Mouse (Mus musculus) forebrain, embryonic 10.5 days (tissue): ENCODE results near the gene Parg. TPM values are rescaled to one million over a fixed set of nuclear protein-coding genes. Genes with fewer than 3 reads are reported as not detected.
"Not testable (repeated sequence)": the region's sequence is repeated elsewhere in the genome, so short reads cannot be mapped to it uniquely, and the experiment has no call there.

Source experiments
- DNase-seq: peaks from one replicate; pipeline ENCODE4 v3.0.0-alpha.2; 2017; ENCODE audit warnings: low spot score; ENCODE audit errors: extremely low spot score
- H3K27ac ChIP-seq: fragments of 300-500 bp; sonication (generic); 2 replicates; pipeline ENCODE4 v1.5.1; 2016; ENCODE audit warnings: mild to moderate bottlenecking
- H3K27me3 ChIP-seq: fragments of 300-500 bp; sonication (generic); 2 replicates; pipeline ENCODE4 v1.6.1; 2016; ENCODE audit warnings: mild to moderate bottlenecking; ENCODE audit not compliant: poor library complexity, severe bottlenecking
- H3K36me3 ChIP-seq: fragments of 300-500 bp; sonication (generic); replicated peaks from 2 replicates; pipeline ENCODE4 v1.6.1; 2016; ENCODE audit warnings: mild to moderate bottlenecking, moderate library complexity
- H3K4me1 ChIP-seq: fragments of 300-500 bp; sonication (generic); 2 replicates; pipeline ENCODE4 v1.6.1; 2016
- H3K4me3 ChIP-seq: fragments of 300-500 bp; sonication (generic); 2 replicates; pipeline ENCODE4 v1.5.1; 2016; ENCODE audit warnings: mild to moderate bottlenecking, moderate library complexity
- H3K9me3 ChIP-seq: fragments of 300-500 bp; sonication (generic); 2 replicates; pipeline ENCODE4 v1.6.1; 2016; ENCODE audit warnings: mild to moderate bottlenecking, moderate library complexity
- WGBS: fragments of 180-500 bp; shearing (Covaris S2); methylation state at CpG from one replicate; pipeline ENCODE4 v1.1.7; 2016; 5-methylcytosine and 5-hydroxymethylcytosine counted together
- polyA plus RNA-seq: library from polyadenylated mRNA; unstranded; fragments of >200 nt; fragmentation: Nextera tagmentation; extraction: Ambion mirVana; gene quantifications from 2 replicates; pipeline ENCODE4 v1.2.1, GENCODE M21; 2016

Parg gene
- polyA plus RNA-seq, 1 experiment from 2014 or later, result 45.2 TPM

DNA sequence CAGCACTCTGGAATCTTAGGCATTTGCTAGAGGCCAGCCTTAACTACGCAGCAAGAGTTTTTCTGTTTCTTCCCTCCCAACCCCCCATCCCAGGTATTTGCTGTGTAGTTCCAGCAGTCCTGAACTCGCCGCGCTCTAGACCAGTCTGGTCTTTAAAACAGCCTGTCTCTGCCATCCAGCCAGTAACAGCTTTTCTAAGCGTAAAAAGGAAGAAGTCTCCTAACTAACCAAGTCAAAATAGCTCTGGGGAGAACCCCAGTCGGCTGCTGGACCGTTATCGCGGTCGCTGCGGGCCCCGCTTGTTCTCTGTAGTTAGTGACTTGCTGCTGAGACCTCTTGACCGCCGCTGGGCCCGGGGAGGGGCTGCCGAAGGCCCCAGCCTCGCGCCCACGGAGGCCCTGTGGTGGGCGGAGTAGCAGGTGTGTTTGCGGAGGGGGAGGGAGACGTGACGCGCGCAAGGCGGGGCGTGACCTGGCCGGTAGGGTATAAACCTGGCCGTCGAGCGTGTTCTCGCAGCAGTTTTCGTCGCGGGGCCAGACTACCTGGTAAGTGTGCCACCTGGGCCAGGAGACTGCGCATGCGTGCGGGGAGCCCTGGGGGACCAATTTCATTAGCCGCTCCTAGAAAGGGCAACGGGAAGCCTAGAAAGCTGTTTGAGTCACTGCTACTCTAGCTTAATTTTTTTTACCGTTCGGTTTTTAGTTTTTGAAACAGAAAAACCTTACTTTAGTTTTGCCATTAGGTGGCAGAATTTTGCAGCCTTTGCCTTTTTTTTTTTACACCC, 36.3 kb upstream of the Parg start:
- Histone ChIP-seq H3K36me3 (no peaks in the 10 kb centered on the region), H3K9me3 (no peaks in the 10 kb centered on the region), H3K4me3 (peak overlapping the region; percentile 65), H3K27me3 (no peaks in the 10 kb centered on the region), H3K4me1 (peaks cover 35% of the 10 kb centered on the region), H3K27ac (peak overlapping the region; percentile 83)
- WGBS, result under 1% methylated on average over 42 of the region's 42 CpGs
- peak; percentile 74 for DNase-seq

DNA sequence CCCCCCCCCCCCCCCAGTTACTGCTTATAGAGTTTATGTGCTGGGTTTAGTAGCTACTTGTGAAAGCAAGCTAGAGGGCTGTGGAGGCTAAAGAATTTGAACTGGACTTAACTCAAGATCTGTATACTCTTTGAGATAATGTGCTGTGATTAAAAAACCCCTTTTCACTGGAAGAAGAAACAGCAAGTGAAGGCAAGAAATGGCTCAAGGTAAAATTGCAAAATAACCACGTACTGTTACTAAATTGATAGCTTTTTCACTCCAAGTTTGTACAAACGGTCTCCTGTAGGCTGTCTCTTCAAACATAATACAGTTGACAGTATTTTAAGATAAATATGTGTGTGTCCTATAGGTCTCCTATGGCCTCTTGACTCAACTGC, 35.7 kb upstream of the Parg start:
- H3K4me3 ChIP-seq, result peak overlapping the region; percentile 65

DNA sequence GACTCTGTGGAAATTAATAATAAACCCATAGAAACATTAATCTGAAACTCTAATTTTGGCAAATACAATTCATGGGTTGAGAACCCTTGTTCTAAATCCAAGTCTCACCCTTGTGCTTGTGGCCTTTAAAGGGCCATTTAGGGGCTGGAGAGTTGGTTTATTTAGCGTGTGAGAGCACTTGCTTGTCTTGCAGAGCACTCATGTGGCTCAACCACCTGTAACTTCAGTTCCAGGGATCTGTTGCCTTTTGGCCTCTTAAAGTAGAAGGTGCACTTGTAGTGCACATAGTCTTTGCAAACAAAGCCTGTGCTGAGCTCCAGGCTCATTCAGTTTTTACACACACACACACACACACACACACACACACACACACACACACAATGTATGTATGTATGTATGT, 34.9 kb upstream of the Parg start:
- H3K9me3 ChIP-seq, result no peaks in the 10 kb centered on the region
- H3K27me3 ChIP-seq, result no peaks in the 10 kb centered on the region
- DNase-seq, result no peak
- peaks cover 8% of the 10 kb centered on the region; the same call in 1 of the 2 replicates for H3K36me3 ChIP-seq
- H3K4me3 ChIP-seq, result peak overlapping the region; percentile 65; the same call in 1 of the 2 replicates
- 84% methylated on average over 1 of the region's 1 CpGs for WGBS
- no peak overlapping the region for H3K27ac ChIP-seq
- peaks cover 23% of the 10 kb centered on the region for H3K4me1 ChIP-seq

More for the DNA sequence above, 35.7 kb upstream of the Parg start:
- H3K27ac ChIP-seq, result no peak overlapping the region
- no peaks in the 10 kb centered on the region for H3K27me3 ChIP-seq
- 87% methylated on average over 2 of the region's 2 CpGs for WGBS
- peaks cover 29% of the 10 kb centered on the region for H3K4me1 ChIP-seq
- no peaks in the 10 kb centered on the region for H3K9me3 ChIP-seq
- H3K36me3 ChIP-seq, result peaks cover 3% of the 10 kb centered on the region; the same call in 1 of the 2 replicates
- DNase-seq, result no peak

GRCm38 (mm10) chr14:32167326-32167725, 34.4 kb upstream of the Parg start:
- Histone ChIP-seq H3K27me3 (no peaks in the 10 kb centered on the region), H3K9me3 (no peaks in the 10 kb centered on the region), H3K36me3 (peaks cover 11% of the 10 kb centered on the region), H3K4me3 (no peak overlapping the region), H3K27ac (no peak overlapping the region), H3K4me1 (peaks cover 23% of the 10 kb centered on the region)
- WGBS, result 93% methylated on average over 5 of the region's 5 CpGs
- no peak for DNase-seq

DNA sequence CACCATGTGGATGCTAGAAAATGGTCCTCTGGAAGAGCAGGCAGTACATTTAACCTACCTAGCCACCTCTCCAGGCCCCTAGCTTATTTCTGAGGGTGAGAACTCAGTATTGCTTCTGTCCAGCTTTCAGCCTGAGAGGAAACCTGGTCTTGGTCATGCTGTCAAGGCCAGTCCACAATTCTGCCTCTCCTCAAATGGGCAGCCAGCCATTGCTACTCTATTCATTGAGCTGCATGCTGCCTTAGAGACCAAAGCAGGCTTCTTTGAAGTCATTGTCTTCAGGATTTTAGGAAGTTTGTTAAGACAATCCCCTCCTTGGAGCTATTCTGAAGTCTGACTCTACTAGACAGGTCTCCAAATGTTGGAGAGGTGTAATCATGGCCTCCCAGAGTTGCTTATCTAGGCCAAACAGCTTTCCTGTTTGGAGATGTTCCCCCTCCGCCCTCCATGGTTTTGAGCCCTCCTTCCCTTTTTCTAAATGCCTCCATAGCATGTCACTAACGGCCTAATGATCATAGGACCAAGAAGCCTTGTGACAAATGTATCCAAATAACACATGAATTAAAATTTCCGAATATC, 33.0 kb upstream of the Parg start:
- H3K27ac ChIP-seq, result 0 out of 2 replicates have a peak overlapping the region, but pooled peaks have one; percentile 30
- WGBS, result 80% methylated on average over 3 of the region's 3 CpGs
- peaks cover 25% of the 10 kb centered on the region for H3K36me3 ChIP-seq
- peaks cover 23% of the 10 kb centered on the region for H3K4me1 ChIP-seq
- no peak for DNase-seq
- H3K4me3 ChIP-seq, result no peak overlapping the region; the same call in 1 of the 2 replicates
- H3K27me3 ChIP-seq, result no peaks in the 10 kb centered on the region
- no peaks in the 10 kb centered on the region for H3K9me3 ChIP-seq

- H3K4me1 ChIP-seq, result peaks cover 16% of the 10 kb centered on the region
- H3K4me3 ChIP-seq, result no peak overlapping the region
- H3K36me3 ChIP-seq, result peaks cover 38% of the 10 kb centered on the region
- no peak overlapping the region for H3K27ac ChIP-seq
- no peak for DNase-seq
- no peaks in the 10 kb centered on the region for H3K9me3 ChIP-seq
- H3K27me3 ChIP-seq, result no peaks in the 10 kb centered on the region
- WGBS, result 93% methylated on average over 4 of the region's 4 CpGs
These were observed 31.6 kb upstream of the Parg start for GRCm38 (mm10) chr14:32170137-32170536.

DNA sequence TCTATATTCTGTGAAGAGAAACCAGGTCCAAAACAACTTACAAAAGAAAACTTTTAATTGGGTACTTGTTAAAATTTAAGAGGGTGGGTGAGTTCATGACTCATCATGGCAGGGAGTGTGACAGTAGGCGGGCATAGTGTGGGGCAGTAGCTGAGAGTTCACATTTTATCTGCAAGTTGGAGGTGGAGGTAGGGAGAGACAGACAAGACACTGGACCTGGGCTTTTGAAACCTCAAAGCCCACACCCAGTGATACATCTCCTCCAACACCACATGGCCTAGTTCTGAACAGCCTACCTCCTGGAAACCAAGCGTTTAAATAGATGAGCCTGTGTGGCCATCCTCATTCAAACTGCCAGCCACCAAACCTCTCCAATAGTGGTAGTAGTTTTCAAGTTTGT, 26.4 kb upstream of the Parg start:
- Histone ChIP-seq H3K27ac (no peak overlapping the region), H3K36me3 (peaks cover 64% of the 10 kb centered on the region), H3K4me1 (no peaks in the 10 kb centered on the region), H3K9me3 (no peaks in the 10 kb centered on the region), H3K27me3 (no peaks in the 10 kb centered on the region), H3K4me3 (no peak overlapping the region)
- DNase-seq, result no peak
- 84% methylated on average over 2 of the region's 2 CpGs for WGBS

DNA sequence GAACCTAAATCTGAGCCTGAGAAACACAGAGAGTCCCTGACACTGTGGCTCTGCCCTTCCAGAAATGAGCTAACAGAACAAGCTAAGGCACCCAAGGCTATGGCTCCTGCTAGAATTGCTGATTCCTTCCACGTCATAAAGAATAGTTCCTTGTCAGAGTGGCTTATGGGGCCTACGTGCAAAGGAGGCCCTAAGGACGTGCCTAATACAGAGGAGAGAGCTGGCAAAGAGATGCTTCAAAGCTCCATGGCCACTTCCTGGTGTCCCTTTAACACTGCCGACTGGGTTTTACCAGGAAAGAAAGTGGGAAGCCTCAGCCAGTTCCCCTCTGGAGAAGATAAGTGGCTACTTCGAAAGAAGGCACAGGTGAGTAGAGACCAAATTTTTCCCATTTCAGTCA, 25.2 kb upstream of the Parg start:
- not testable (repeated sequence) for H3K27ac ChIP-seq, H3K4me1 ChIP-seq, H3K27me3 ChIP-seq, H3K4me3 ChIP-seq, H3K9me3 ChIP-seq, DNase-seq
- 86% methylated on average over 5 of the region's 5 CpGs for WGBS
- peaks cover 71% of the 10 kb centered on the region for H3K36me3 ChIP-seq

GRCm38 (mm10) chr14:32179393-32180195, 22.2 kb upstream of the Parg start:
- no peaks in the 10 kb centered on the region for H3K27me3 ChIP-seq
- no peaks in the 10 kb centered on the region for H3K4me1 ChIP-seq
- H3K27ac ChIP-seq, result no peak overlapping the region
- H3K4me3 ChIP-seq, result no peak overlapping the region
- peaks cover 73% of the 10 kb centered on the region for H3K36me3 ChIP-seq
- 94% methylated on average over 10 of the region's 10 CpGs for WGBS
- no peaks in the 10 kb centered on the region for H3K9me3 ChIP-seq
- DNase-seq, result no peak

GRCm38 (mm10) chr14:32180861-32181260, 20.9 kb upstream of the Parg start:
- Histone ChIP-seq H3K27me3 (no peaks in the 10 kb centered on the region), H3K9me3 (no peaks in the 10 kb centered on the region), H3K4me3 (no peak overlapping the region), H3K36me3 (peaks cover 75% of the 10 kb centered on the region), H3K4me1 (no peaks in the 10 kb centered on the region), H3K27ac (no peak overlapping the region)
- 95% methylated on average over 6 of the region's 6 CpGs for WGBS
- DNase-seq, result no peak

- WGBS, result 93% methylated on average over 4 of the region's 4 CpGs
- H3K4me1 ChIP-seq, result no peaks in the 10 kb centered on the region
- H3K27ac ChIP-seq, result no peak overlapping the region
- no peak overlapping the region for H3K4me3 ChIP-seq
- H3K9me3 ChIP-seq, result no peaks in the 10 kb centered on the region
- H3K27me3 ChIP-seq, result no peaks in the 10 kb centered on the region
- peaks cover 94% of the 10 kb centered on the region for H3K36me3 ChIP-seq
- no peak for DNase-seq
These were observed 17.9 kb upstream of the Parg start for GRCm38 (mm10) chr14:32183846-32184245.

GRCm38 (mm10) chr14:32190627-32191391, 10.9 kb upstream of the Parg start:
- H3K4me1 ChIP-seq, result no peaks in the 10 kb centered on the region
- H3K27ac ChIP-seq, result no peak overlapping the region
- no peak overlapping the region for H3K4me3 ChIP-seq
- H3K9me3 ChIP-seq, result no peaks in the 10 kb centered on the region
- H3K36me3 ChIP-seq, result peaks cover 99% of the 10 kb centered on the region
- DNase-seq, result no peak
- 92% methylated on average over 6 of the region's 6 CpGs for WGBS
- H3K27me3 ChIP-seq, result no peaks in the 10 kb centered on the region
